Mouse (Mus musculus): ENCODE measurements around the gene B230217C12Rik. TPM values are rescaled to one million over a fixed set of nuclear protein-coding genes. Genes with fewer than 3 reads are reported as not detected.

Gene B230217C12Rik
- polyA plus RNA-seq (2015; fragmentation: Nextera tagmentation; extraction: Ambion mirVana), result 17.4 and 18.7 TPM in 2 replicates

GRCm38 (mm10) chr11:97840539-97840954 lies at the start of gene B230217C12Rik:
Gene B230217C12Rik (plus strand): TSS chr11:97840780.
- H3K4me2 ChIP-seq, result peak within 1 kb of the TSS; percentile 67
- peak; percentile 19 for ATAC-seq
- H3K27me3 ChIP-seq, result no peaks in the 10 kb centered on the region
- H3K9me3 ChIP-seq (replicated peaks), result no peaks in the 10 kb centered on the region
- peak within 1 kb of the TSS; percentile 76 for H3K9ac ChIP-seq
- H3K4me1 ChIP-seq, result peaks cover 16% of the 10 kb centered on the region
- under 1% methylated on average over 6 of the region's 6 CpGs for WGBS
- peak within 1 kb of the TSS; percentile 59 for H3K4me3 ChIP-seq
- peak within 1 kb of the TSS; percentile 87 for H3K27ac ChIP-seq
- H3K36me3 ChIP-seq (ENCODE audit: poor library complexity, severe bottlenecking), result peaks cover 28% of the 10 kb centered on the region

- H3K9me3 ChIP-seq (replicated peaks), result peaks cover 4% of the 10 kb centered on the region
- no peaks in the 10 kb centered on the region for H3K36me3 ChIP-seq (ENCODE audit: poor library complexity, severe bottlenecking)
- H3K4me2 ChIP-seq, result no peak overlapping the region
- H3K9ac ChIP-seq, result no peak overlapping the region
- peaks cover 1% of the 10 kb centered on the region; the same call in 1 of the 2 replicates for H3K4me1 ChIP-seq
- WGBS, result 12% methylated on average over 2 of the region's 2 CpGs
- H3K27ac ChIP-seq, result no peak overlapping the region
- H3K27me3 ChIP-seq, result no peaks in the 10 kb centered on the region
- H3K4me3 ChIP-seq, result no peak overlapping the region
- ATAC-seq, result no peak
Observed at GRCm38 (mm10) chr11:97793165-97793564, 47.4 kb upstream of the B230217C12Rik start.

DNA sequence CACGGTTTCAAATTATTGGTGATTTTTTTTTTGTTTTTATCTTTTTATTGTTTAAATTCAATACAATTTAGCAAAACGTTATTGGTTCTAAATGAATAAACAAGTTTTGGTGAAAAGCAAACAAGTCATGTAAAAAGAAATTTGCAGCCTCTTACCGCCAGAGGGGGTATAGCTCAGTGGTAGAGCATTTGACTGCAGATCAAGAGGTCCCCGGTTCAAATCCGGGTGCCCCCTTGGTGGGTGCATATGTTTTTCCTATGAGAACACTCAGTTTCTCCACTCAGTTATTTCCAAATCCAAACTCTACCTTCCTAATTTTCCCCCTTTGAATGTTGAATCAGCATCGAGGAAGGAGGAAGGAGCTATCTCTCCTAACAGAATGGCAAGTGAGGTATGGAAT lies 43.7 kb upstream of the B230217C12Rik start:
- no peak for ATAC-seq
- H3K4me2 ChIP-seq, result no peak overlapping the region; the same call in 1 of the 2 replicates

DNA sequence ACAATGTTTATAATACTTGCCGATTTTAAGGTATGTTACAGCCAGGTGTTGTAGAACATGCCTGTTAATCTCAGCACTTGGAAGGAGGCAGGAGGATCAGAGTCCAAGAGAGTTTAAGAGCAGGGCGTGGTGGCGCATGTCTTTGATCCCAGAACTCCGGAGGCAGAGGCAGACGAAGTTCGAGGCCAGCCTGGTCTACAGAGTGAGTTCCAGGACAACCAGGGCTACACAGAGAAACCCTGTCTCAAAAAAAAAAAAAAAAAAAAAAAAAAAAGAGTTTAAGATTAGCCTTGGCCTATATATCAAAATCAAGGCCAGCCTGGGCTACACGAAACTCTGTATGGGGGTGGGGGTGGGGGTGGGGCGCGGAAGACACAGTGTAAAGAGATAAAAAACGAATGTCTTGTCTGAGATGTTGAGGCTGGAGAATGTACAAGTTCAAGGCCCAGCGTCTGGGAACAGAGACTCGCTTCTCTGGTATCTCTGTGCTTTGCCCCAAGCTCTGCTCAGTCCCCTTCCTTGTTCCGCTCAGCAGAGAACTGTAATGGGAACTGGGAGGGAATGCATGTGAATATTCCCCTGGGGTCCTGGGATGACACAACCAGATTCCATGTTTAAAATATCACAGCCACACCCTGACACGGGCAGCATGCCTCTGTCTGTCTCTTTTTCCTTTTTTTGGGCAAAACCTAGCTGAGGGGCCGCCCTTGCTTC lies 43.1 kb upstream of the B230217C12Rik start:
- no peak overlapping the region for H3K27ac ChIP-seq
- H3K4me1 ChIP-seq, result peaks cover 24% of the 10 kb centered on the region
- H3K36me3 ChIP-seq (ENCODE audit: poor library complexity, severe bottlenecking), result no peaks in the 10 kb centered on the region
- H3K27me3 ChIP-seq, result no peaks in the 10 kb centered on the region
- no peak overlapping the region for H3K9ac ChIP-seq
- no peak overlapping the region for H3K4me2 ChIP-seq
- no peak for ATAC-seq
- H3K4me3 ChIP-seq, result no peak overlapping the region
- H3K9me3 ChIP-seq (replicated peaks), result peaks cover 4% of the 10 kb centered on the region
- 66% methylated on average over 15 of the region's 15 CpGs for WGBS

More for the DNA sequence above, 43.7 kb upstream of the B230217C12Rik start:
- H3K27me3 ChIP-seq, result no peaks in the 10 kb centered on the region
- H3K9me3 ChIP-seq (replicated peaks), result peaks cover 4% of the 10 kb centered on the region
- no peak overlapping the region for H3K27ac ChIP-seq
- H3K36me3 ChIP-seq (ENCODE audit: poor library complexity, severe bottlenecking), result no peaks in the 10 kb centered on the region
- H3K4me1 ChIP-seq, result peaks cover 17% of the 10 kb centered on the region
- WGBS, result 3% methylated on average over 6 of the region's 6 CpGs
- no peak overlapping the region for H3K9ac ChIP-seq
- no peak overlapping the region for H3K4me3 ChIP-seq

GRCm38 (mm10) chr11:97798083-97798435 lies 42.5 kb upstream of the B230217C12Rik start:
- Histone ChIP-seq H3K9me3 (replicated peaks) (peaks cover 4% of the 10 kb centered on the region), H3K4me2 (peak overlapping the region; percentile 66), H3K27ac (no peak overlapping the region), H3K4me1 (peaks cover 24% of the 10 kb centered on the region), H3K27me3 (no peaks in the 10 kb centered on the region), H3K9ac (no peak overlapping the region), H3K4me3 (0 out of 2 replicates have a peak overlapping the region, but pooled peaks have one; percentile 3), H3K36me3 (ENCODE audit: poor library complexity, severe bottlenecking) (no peaks in the 10 kb centered on the region)
- no peak for ATAC-seq
- WGBS, result 34% methylated on average over 8 of the region's 8 CpGs

- Histone ChIP-seq H3K9me3 (replicated peaks) (no peaks in the 10 kb centered on the region), H3K36me3 (ENCODE audit: poor library complexity, severe bottlenecking) (no peaks in the 10 kb centered on the region), H3K4me2 (peak within 1 kb of the TSS; percentile 66), H3K4me1 (peaks cover 26% of the 10 kb centered on the region), H3K4me3 (peak within 1 kb of the TSS; percentile 94), H3K9ac (peak within 1 kb of the TSS; percentile 98), H3K27me3 (no peaks in the 10 kb centered on the region), H3K27ac (peak within 1 kb of the TSS; percentile 97)
- ATAC-seq, result peak; percentile 61
- under 1% methylated on average over 11 of the region's 11 CpGs for WGBS
Observed at GRCm38 (mm10) chr11:97798782-97799145, 41.8 kb upstream of the B230217C12Rik start, which contains the start of gene Lasp1. Gene Lasp1 (plus strand): TSS chr11:97799000.

DNA sequence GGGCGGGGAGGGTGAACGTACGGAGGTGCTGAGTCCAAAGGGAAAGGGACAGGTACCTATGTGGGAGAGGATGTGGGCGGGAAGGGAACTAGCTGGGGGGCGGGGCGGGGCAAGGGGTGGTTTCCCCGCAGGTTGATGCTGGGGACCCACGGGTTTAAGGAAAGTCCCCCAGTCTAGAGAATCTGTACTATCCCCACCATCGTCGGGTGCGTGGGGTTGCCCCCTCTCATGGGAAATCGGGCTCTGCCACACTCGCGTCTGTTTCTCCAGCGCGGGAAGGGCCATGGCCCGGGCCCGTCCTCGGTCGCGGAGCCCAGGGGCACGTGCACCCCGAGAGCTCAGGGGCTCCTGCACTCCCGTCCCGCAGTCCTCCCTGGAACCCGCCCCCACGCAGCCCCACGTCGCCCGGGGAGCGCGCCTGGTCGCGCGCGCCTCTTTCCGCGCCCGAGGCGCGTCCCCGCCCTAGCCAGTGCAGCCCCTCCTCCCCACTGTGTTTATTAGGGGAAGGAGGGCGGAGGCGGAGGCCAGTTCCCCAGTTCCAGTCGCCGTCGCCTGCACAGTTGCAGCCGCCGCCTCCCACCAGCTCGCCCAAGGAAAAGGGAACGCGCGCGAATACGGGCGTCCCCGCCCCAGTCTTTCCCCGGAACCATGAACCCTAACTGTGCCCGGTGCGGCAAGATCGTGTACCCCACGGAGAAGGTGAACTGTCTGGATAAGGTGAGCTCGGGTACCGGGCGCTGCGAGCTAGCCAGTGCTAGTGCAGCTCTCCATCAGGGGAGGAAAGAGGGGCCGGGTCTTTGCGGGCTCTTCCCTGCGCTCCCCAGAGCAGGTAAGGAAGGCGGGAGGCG lies 41.2 kb upstream of the B230217C12Rik start:
- Histone ChIP-seq H3K9ac (peak overlapping the region; percentile 98), H3K4me2 (peak overlapping the region; percentile 66), H3K4me3 (peak overlapping the region; percentile 94), H3K36me3 (ENCODE audit: poor library complexity, severe bottlenecking) (no peaks in the 10 kb centered on the region), H3K27ac (peak overlapping the region; percentile 97), H3K27me3 (no peaks in the 10 kb centered on the region), H3K9me3 (replicated peaks) (no peaks in the 10 kb centered on the region), H3K4me1 (peaks cover 32% of the 10 kb centered on the region)
- peak; percentile 83 for ATAC-seq
- under 1% methylated on average over 70 of the region's 71 CpGs for WGBS

DNA sequence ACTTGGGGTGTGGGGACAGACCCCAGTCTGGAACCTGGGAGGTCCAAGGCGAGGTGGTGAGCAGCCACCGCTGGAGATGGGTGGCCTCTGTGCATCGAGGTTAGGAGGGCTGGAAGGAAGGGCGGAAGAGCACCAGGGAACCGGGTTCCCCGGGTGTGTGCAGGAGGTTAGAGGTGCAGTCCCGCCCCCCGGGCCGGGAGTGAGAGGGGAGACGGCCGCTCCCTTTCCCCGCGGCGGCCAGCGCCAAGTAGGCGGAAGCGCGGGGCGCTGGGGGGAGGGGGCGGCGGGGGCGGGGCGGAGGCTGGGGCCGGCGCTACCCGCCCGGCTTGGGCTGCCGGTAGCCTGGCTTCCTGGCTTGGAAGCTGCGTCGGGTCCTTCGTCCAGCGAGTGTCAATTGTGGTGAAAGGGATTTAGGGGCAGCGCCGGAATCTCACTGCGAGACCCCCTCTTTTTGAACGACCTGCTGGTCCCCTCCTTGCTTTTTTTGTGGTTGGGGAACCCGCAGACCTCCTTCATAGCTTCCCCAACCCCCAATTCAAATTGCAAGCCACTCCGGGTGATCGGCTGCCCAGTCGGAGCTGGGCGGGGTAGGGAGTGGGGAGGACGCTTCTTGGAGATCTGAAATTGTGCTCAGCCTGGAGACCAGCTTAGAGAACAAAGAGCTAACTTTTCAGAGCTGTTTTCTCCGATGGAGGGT lies 40.4 kb upstream of the B230217C12Rik start:
- WGBS, result 0% methylated on average over 27 of the region's 43 CpGs
- Histone ChIP-seq H3K36me3 (ENCODE audit: poor library complexity, severe bottlenecking) (no peaks in the 10 kb centered on the region), H3K9ac (peak overlapping the region; percentile 98), H3K4me3 (peak overlapping the region; percentile 94), H3K9me3 (replicated peaks) (no peaks in the 10 kb centered on the region), H3K4me2 (peak overlapping the region; percentile 66), H3K4me1 (peaks cover 40% of the 10 kb centered on the region), H3K27ac (peak overlapping the region; percentile 97), H3K27me3 (no peaks in the 10 kb centered on the region)
- ATAC-seq, result peak; percentile 58

- peak overlapping the region; percentile 98 for H3K9ac ChIP-seq
- peak overlapping the region; percentile 97 for H3K27ac ChIP-seq
- H3K27me3 ChIP-seq, result no peaks in the 10 kb centered on the region
- peak overlapping the region; percentile 94 for H3K4me3 ChIP-seq
- no peak for ATAC-seq
- 5% methylated on average over 17 of the region's 17 CpGs for WGBS
- H3K4me1 ChIP-seq, result peaks cover 47% of the 10 kb centered on the region
- H3K9me3 ChIP-seq (replicated peaks), result no peaks in the 10 kb centered on the region
- H3K36me3 ChIP-seq (ENCODE audit: poor library complexity, severe bottlenecking), result no peaks in the 10 kb centered on the region
- peak overlapping the region; percentile 66 for H3K4me2 ChIP-seq
Observed at GRCm38 (mm10) chr11:97800691-97801408, 39.7 kb upstream of the B230217C12Rik start.

DNA sequence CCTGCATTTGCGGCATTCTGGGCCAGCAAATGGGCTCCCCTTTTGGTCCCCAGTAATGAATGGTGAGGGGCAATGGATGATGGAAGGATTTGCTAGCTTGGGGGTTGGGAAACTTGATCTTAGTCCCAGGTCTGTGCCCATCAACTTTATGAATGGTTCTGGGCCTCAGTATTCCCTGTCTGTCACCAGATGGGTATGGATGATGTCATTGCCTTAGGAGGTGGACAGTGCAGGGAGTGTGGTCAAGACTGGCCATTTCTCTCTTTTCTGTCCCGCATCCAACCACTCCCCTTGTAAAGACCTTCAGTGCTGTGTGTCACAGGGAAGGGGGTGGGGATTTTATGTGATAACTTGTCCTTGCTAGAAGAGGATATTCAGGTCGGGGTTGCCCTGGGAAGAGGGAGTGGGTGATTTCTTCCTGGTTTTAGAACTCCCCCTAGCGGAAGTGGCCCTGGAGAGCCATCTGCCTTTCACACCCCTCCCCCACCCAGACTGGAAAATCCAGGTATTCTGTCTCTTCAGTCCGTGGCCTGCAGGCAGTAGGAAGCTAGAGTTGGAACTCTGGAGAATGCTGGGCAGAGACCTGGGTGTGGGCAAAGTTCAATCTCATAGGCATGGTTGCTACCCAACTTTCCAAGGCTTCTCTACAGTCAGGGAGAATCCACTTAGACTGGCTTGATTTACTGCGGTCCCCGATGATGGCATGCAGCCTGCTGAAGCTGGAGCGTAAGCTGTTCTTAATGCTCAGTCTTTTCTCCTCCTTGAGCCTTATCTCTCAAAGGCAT lies 39.0 kb upstream of the B230217C12Rik start:
- Histone ChIP-seq H3K4me1 (peaks cover 54% of the 10 kb centered on the region), H3K9ac (peak overlapping the region; percentile 98), H3K27ac (peak overlapping the region; percentile 97), H3K36me3 (ENCODE audit: poor library complexity, severe bottlenecking) (no peaks in the 10 kb centered on the region), H3K27me3 (no peaks in the 10 kb centered on the region), H3K4me3 (peak overlapping the region; percentile 94), H3K9me3 (replicated peaks) (no peaks in the 10 kb centered on the region), H3K4me2 (peak overlapping the region; percentile 66)
- 33% methylated on average over 8 of the region's 8 CpGs for WGBS
- ATAC-seq, result no peak

- Histone ChIP-seq H3K4me2 (peak overlapping the region; percentile 66), H3K9ac (no peak overlapping the region), H3K36me3 (ENCODE audit: poor library complexity, severe bottlenecking) (peaks cover 5% of the 10 kb centered on the region), H3K27me3 (no peaks in the 10 kb centered on the region), H3K9me3 (replicated peaks) (no peaks in the 10 kb centered on the region), H3K4me3 (peak overlapping the region; percentile 94; the same call in 1 of the 2 replicates), H3K4me1 (peaks cover 60% of the 10 kb centered on the region), H3K27ac (no peak overlapping the region)
- ATAC-seq, result no peak
- 47% methylated on average over 1 of the region's 1 CpGs for WGBS
Observed at GRCm38 (mm10) chr11:97802194-97802470, 38.4 kb upstream of the B230217C12Rik start.
